Mouse (Mus musculus): Measurements from ENCODE around the gene Efcab11.
"Not testable (repeated sequence)": the region's sequence is repeated elsewhere in the genome, so short reads cannot be mapped to it uniquely, and the experiment has no call there.

The Efcab11 gene

GRCm38 (mm10) chr12:99874609-99875008, 9.6 kb downstream of the Efcab11 start:
- no peak for DNase-seq (ENCODE audit: low read depth, low spot score)

GRCm38 (mm10) chr12:99873443-99873842, 10.8 kb downstream of the Efcab11 start:
- DNase-seq (ENCODE audit: low read depth, low spot score), result no peak

GRCm38 (mm10) chr12:99868821-99869220, 15.4 kb downstream of the Efcab11 start:
- no peak for DNase-seq (ENCODE audit: low read depth, low spot score)

- no peak for DNase-seq (ENCODE audit: low read depth, low spot score)
Measured at GRCm38 (mm10) chr12:99864613-99865012, 19.6 kb downstream of the Efcab11 start.

GRCm38 (mm10) chr12:99860981-99861380, 23.3 kb downstream of the Efcab11 start:
- no peak for DNase-seq (ENCODE audit: low read depth, low spot score)

- DNase-seq (ENCODE audit: low read depth, low spot score), result no peak
Measured at GRCm38 (mm10) chr12:99859391-99860100, 24.7 kb downstream of the Efcab11 start.

GRCm38 (mm10) chr12:99858664-99859063, 25.6 kb downstream of the Efcab11 start:
- DNase-seq (ENCODE audit: low read depth, low spot score), result no peak

GRCm38 (mm10) chr12:99856011-99856410, 28.2 kb downstream of the Efcab11 start:
- no peak for DNase-seq (ENCODE audit: low read depth, low spot score)

GRCm38 (mm10) chr12:99853323-99854258, 30.6 kb downstream of the Efcab11 start:
- no peak for DNase-seq (ENCODE audit: low read depth, low spot score)

- no peak for DNase-seq (ENCODE audit: low read depth, low spot score)
Measured at GRCm38 (mm10) chr12:99849996-99850395, 34.2 kb downstream of the Efcab11 start.

- DNase-seq (ENCODE audit: low read depth, low spot score), result no peak
Measured at GRCm38 (mm10) chr12:99844951-99845350, 39.3 kb downstream of the Efcab11 start.

- DNase-seq (ENCODE audit: low read depth, low spot score), result peak; percentile 8
Measured at GRCm38 (mm10) chr12:99838703-99839102, 45.5 kb downstream of the Efcab11 start.

GRCm38 (mm10) chr12:99838109-99838508, 46.1 kb downstream of the Efcab11 start:
- no peak for DNase-seq (ENCODE audit: low read depth, low spot score)

GRCm38 (mm10) chr12:99837528-99837927, 46.7 kb downstream of the Efcab11 start:
- DNase-seq (ENCODE audit: low read depth, low spot score), result no peak

- peak; percentile 25 for DNase-seq (ENCODE audit: low read depth, low spot score)
Measured at GRCm38 (mm10) chr12:99836404-99837131, 47.7 kb downstream of the Efcab11 start.

- DNase-seq (ENCODE audit: low read depth, low spot score), result no peak
Measured at GRCm38 (mm10) chr12:99833476-99833875, 50.8 kb downstream of the Efcab11 start.

- no peak for DNase-seq (ENCODE audit: low read depth, low spot score)
Measured at GRCm38 (mm10) chr12:99822591-99822990, 61.6 kb downstream of the Efcab11 start.

- DNase-seq (ENCODE audit: low read depth, low spot score), result no peak
Measured at GRCm38 (mm10) chr12:99821309-99821934, 62.8 kb downstream of the Efcab11 start.

- no peak for DNase-seq (ENCODE audit: low read depth, low spot score)
Measured at GRCm38 (mm10) chr12:99819186-99819974, 64.9 kb downstream of the Efcab11 start.

GRCm38 (mm10) chr12:99818006-99818405, 66.2 kb downstream of the Efcab11 start:
- not testable (repeated sequence) for DNase-seq (ENCODE audit: low read depth, low spot score)

- no peak for DNase-seq (ENCODE audit: low read depth, low spot score)
Measured at GRCm38 (mm10) chr12:99815244-99815643, 69.0 kb downstream of the Efcab11 start.
